Mouse (Mus musculus): ENCODE measurements around the gene Sct.

Sct gene

GRCm38 (mm10) chr7:141229702-141230101, 49.2 kb downstream of the Sct start:
- DNase-seq (ENCODE audit: low spot score in 2 of 2) = no peak
